Mouse (Mus musculus): ENCODE results near the gene Hmcn2. TPM values are rescaled to one million over a fixed set of nuclear protein-coding genes. Genes with fewer than 3 reads are reported as not detected.

Gene Hmcn2
- polyA plus RNA-seq, 1 experiment from 2014 or later, result 0.18 TPM

- Histone ChIP-seq H3K36me3 (ENCODE audit: control insufficient read depth, insufficient read depth, low read length) (no peaks in the 10 kb centered on the region), H3K9me3 (replicated peaks; ENCODE audit: control insufficient read depth, low read length, poor library complexity, severe bottlenecking) (no peaks in the 10 kb centered on the region), H3K4me2 (ENCODE audit: low read length) (no peak overlapping the region), H3K4me3 (ENCODE audit: low read depth, low read length) (no peak overlapping the region), H3K9ac (ENCODE audit: low read depth, low read length) (no peak overlapping the region), H3K27me3 (ENCODE audit: control insufficient read depth, insufficient read depth, low read depth, low read length) (no peaks in the 10 kb centered on the region; the same call in 1 of the 2 replicates), H3K4me1 (ENCODE audit: control insufficient read depth, insufficient read depth, low read length) (no peaks in the 10 kb centered on the region), H3K27ac (ENCODE audit: low read length) (no peak overlapping the region)
- ATAC-seq, result no peak
- WGBS, result 31% methylated on average over 4 of the region's 4 CpGs
Measured at GRCm38 (mm10) chr2:31382952-31383351, 68.7 kb downstream of the Hmcn2 start.

DNA sequence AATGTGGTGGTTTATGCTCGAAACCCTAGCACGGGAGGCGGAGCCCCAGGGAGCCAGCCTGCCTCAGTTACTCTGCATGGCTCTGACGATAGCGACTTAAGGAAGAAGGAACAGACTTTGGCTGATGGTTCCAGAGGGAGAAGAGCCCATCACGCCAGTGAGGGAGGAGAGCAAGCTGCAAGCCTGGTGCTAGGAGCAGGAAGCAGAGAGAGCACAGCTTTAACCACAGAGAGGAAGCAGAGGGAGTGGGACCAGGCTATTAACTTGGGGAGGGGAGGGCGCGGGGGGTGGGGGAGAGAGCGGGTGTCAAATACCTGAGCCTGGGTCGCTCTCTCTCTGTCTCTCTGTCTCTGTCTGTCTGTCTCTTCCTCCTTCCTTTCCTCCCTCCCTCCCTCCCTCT lies 102.8 kb downstream of the Hmcn2 start:
- 72% methylated on average over 10 of the region's 10 CpGs for WGBS
- no peaks in the 10 kb centered on the region for H3K9me3 ChIP-seq (replicated peaks; ENCODE audit: control insufficient read depth, low read length, poor library complexity, severe bottlenecking)
- ATAC-seq, result no peak

DNA sequence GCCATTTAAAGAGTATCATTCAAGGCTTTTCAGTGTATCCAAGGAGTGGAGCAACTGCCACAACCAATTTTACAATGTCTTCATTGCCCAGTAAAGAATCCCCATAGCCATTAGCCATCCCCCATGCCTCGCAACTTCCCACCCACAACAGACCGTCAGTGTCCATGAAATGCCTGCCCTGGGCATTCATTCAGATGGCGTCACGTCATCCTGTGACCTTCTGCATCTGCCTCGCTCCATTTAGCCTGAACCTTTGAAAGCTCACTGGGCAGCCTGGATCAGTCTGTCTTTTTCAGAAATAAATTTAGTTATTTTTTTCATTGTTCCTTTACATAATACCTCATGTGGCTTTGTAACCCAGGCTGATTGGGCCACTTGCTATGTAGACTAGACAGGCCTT lies 103.8 kb downstream of the Hmcn2 start:
- Histone ChIP-seq H3K9ac (ENCODE audit: low read depth, low read length) (no peak overlapping the region), H3K4me1 (ENCODE audit: control insufficient read depth, insufficient read depth, low read length) (no peaks in the 10 kb centered on the region), H3K4me2 (ENCODE audit: low read length) (no peak overlapping the region), H3K9me3 (replicated peaks; ENCODE audit: control insufficient read depth, low read length, poor library complexity, severe bottlenecking) (no peaks in the 10 kb centered on the region), H3K27ac (ENCODE audit: low read length) (no peak overlapping the region), H3K4me3 (ENCODE audit: low read depth, low read length) (no peak overlapping the region), H3K36me3 (ENCODE audit: control insufficient read depth, insufficient read depth, low read length) (no peaks in the 10 kb centered on the region), H3K27me3 (ENCODE audit: control insufficient read depth, insufficient read depth, low read depth, low read length) (no peaks in the 10 kb centered on the region)
- WGBS, result 71% methylated on average over 5 of the region's 5 CpGs
- no peak for ATAC-seq

More for the DNA sequence above, 102.8 kb downstream of the Hmcn2 start:
- Histone ChIP-seq H3K27ac (ENCODE audit: low read length) (no peak overlapping the region), H3K4me2 (ENCODE audit: low read length) (no peak overlapping the region), H3K27me3 (ENCODE audit: control insufficient read depth, insufficient read depth, low read depth, low read length) (no peaks in the 10 kb centered on the region), H3K9ac (ENCODE audit: low read depth, low read length) (no peak overlapping the region), H3K4me3 (ENCODE audit: low read depth, low read length) (no peak overlapping the region), H3K36me3 (ENCODE audit: control insufficient read depth, insufficient read depth, low read length) (no peaks in the 10 kb centered on the region), H3K4me1 (ENCODE audit: control insufficient read depth, insufficient read depth, low read length) (no peaks in the 10 kb centered on the region)

GRCm38 (mm10) chr2:31418571-31418970 lies 104.4 kb downstream of the Hmcn2 start:
- no peak overlapping the region for H3K4me2 ChIP-seq (ENCODE audit: low read length)
- no peak overlapping the region for H3K4me3 ChIP-seq (ENCODE audit: low read depth, low read length)
- H3K27ac ChIP-seq (ENCODE audit: low read length), result no peak overlapping the region
- no peaks in the 10 kb centered on the region for H3K4me1 ChIP-seq (ENCODE audit: control insufficient read depth, insufficient read depth, low read length)
- no peak overlapping the region for H3K9ac ChIP-seq (ENCODE audit: low read depth, low read length)
- 13% methylated on average over 8 of the region's 8 CpGs for WGBS
- H3K9me3 ChIP-seq (replicated peaks; ENCODE audit: control insufficient read depth, low read length, poor library complexity, severe bottlenecking), result no peaks in the 10 kb centered on the region
- H3K36me3 ChIP-seq (ENCODE audit: control insufficient read depth, insufficient read depth, low read length), result no peaks in the 10 kb centered on the region
- no peaks in the 10 kb centered on the region for H3K27me3 ChIP-seq (ENCODE audit: control insufficient read depth, insufficient read depth, low read depth, low read length)
- ATAC-seq, result peak; percentile 54; the same call in 1 of the 2 replicates

DNA sequence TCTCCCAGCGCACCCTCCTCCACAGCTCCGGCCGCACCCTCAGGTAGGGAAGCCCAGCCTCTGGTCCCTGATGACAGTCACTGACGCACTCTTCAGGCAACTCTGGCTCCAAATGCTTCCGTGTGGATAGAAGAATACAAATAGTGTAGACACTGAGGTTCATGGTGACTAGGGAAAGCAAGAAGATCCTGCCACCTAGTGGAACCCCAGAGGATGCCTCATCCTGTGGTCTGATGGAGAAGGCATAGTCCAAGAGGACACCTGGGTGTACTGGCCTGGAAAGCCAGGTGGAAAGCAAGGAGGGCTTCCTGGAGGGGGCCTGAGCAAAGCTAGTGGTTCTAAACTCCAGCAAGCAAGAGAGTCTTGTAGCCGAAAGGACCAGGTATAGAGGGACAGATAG lies 106.7 kb downstream of the Hmcn2 start:
- 80% methylated on average over 6 of the region's 6 CpGs for WGBS

GRCm38 (mm10) chr2:31422576-31422975 lies 108.4 kb downstream of the Hmcn2 start:
- ATAC-seq, result no peak
- Histone ChIP-seq H3K36me3 (ENCODE audit: control insufficient read depth, insufficient read depth, low read length) (no peaks in the 10 kb centered on the region), H3K4me1 (ENCODE audit: control insufficient read depth, insufficient read depth, low read length) (no peaks in the 10 kb centered on the region), H3K27ac (ENCODE audit: low read length) (no peak overlapping the region), H3K4me2 (ENCODE audit: low read length) (no peak overlapping the region), H3K9me3 (replicated peaks; ENCODE audit: control insufficient read depth, low read length, poor library complexity, severe bottlenecking) (no peaks in the 10 kb centered on the region), H3K4me3 (ENCODE audit: low read depth, low read length) (no peak overlapping the region), H3K27me3 (ENCODE audit: control insufficient read depth, insufficient read depth, low read depth, low read length) (no peaks in the 10 kb centered on the region), H3K9ac (ENCODE audit: low read depth, low read length) (no peak overlapping the region)
- 68% methylated on average over 5 of the region's 6 CpGs for WGBS

More for the DNA sequence above, 106.7 kb downstream of the Hmcn2 start:
- H3K36me3 ChIP-seq (ENCODE audit: control insufficient read depth, insufficient read depth, low read length), result no peaks in the 10 kb centered on the region
- no peak overlapping the region for H3K9ac ChIP-seq (ENCODE audit: low read depth, low read length)
- H3K4me2 ChIP-seq (ENCODE audit: low read length), result no peak overlapping the region
- H3K4me3 ChIP-seq (ENCODE audit: low read depth, low read length), result no peak overlapping the region
- no peak overlapping the region for H3K27ac ChIP-seq (ENCODE audit: low read length)
- H3K9me3 ChIP-seq (replicated peaks; ENCODE audit: control insufficient read depth, low read length, poor library complexity, severe bottlenecking), result no peaks in the 10 kb centered on the region
- no peak for ATAC-seq
- no peaks in the 10 kb centered on the region for H3K27me3 ChIP-seq (ENCODE audit: control insufficient read depth, insufficient read depth, low read depth, low read length)
- no peaks in the 10 kb centered on the region for H3K4me1 ChIP-seq (ENCODE audit: control insufficient read depth, insufficient read depth, low read length)

DNA sequence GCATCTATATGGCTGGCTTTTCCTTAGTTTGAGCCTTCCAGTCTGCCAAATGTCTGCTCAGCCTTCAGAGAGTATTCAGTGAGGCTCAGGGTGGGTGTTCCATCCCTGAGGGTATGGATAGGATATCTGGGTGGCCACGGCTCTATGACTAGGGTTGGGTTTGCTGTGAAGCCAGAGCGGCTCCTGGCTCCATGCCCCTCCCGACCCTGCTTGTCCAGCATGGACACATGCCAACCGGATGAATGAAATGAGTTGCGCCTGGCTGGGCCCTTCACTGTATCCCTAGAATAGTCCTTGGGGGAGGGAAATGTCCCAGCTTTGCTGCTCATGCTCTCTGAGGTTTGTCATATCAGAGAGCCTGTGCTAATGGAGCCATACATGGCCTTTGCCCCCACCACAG lies 117.3 kb downstream of the Hmcn2 start:
- H3K4me3 ChIP-seq (ENCODE audit: low read depth, low read length), result no peak overlapping the region
- no peaks in the 10 kb centered on the region for H3K9me3 ChIP-seq (replicated peaks; ENCODE audit: control insufficient read depth, low read length, poor library complexity, severe bottlenecking)
- 78% methylated on average over 5 of the region's 5 CpGs for WGBS
- no peak overlapping the region for H3K27ac ChIP-seq (ENCODE audit: low read length)
- no peak overlapping the region for H3K4me2 ChIP-seq (ENCODE audit: low read length)
- H3K27me3 ChIP-seq (ENCODE audit: control insufficient read depth, insufficient read depth, low read depth, low read length), result no peaks in the 10 kb centered on the region
- H3K36me3 ChIP-seq (ENCODE audit: control insufficient read depth, insufficient read depth, low read length), result no peaks in the 10 kb centered on the region
- H3K9ac ChIP-seq (ENCODE audit: low read depth, low read length), result no peak overlapping the region
- ATAC-seq, result no peak
- no peaks in the 10 kb centered on the region for H3K4me1 ChIP-seq (ENCODE audit: control insufficient read depth, insufficient read depth, low read length)

- no peak for ATAC-seq
- WGBS, result 84% methylated on average over 10 of the region's 10 CpGs
- Histone ChIP-seq H3K4me2 (ENCODE audit: low read length) (no peak overlapping the region), H3K4me1 (ENCODE audit: control insufficient read depth, insufficient read depth, low read length) (no peaks in the 10 kb centered on the region), H3K9me3 (replicated peaks; ENCODE audit: control insufficient read depth, low read length, poor library complexity, severe bottlenecking) (no peaks in the 10 kb centered on the region), H3K27ac (ENCODE audit: low read length) (no peak overlapping the region), H3K36me3 (ENCODE audit: control insufficient read depth, insufficient read depth, low read length) (no peaks in the 10 kb centered on the region), H3K27me3 (ENCODE audit: control insufficient read depth, insufficient read depth, low read depth, low read length) (no peaks in the 10 kb centered on the region), H3K9ac (ENCODE audit: low read depth, low read length) (no peak overlapping the region), H3K4me3 (ENCODE audit: low read depth, low read length) (no peak overlapping the region)
Measured at GRCm38 (mm10) chr2:31434746-31435145, 120.5 kb downstream of the Hmcn2 start.

DNA sequence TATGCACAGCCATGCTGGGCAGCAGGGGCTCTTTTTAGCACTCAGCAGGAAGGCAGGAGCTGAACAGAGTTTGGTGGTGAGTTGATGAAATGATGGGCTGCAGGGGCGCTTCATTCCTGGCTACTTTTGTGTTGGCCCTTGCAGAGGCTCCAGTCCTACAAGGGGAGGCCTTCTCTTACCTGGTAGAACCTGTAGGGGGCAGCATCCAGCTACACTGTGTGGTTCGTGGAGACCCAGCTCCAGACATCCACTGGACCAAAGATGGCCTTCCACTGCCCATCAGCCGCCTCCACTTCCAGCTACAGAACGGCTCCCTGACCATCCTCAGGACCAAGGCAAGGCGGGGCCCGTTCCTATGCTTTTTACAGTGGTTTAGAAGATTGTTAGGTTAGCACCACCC lies 121.4 kb downstream of the Hmcn2 start:
- no peaks in the 10 kb centered on the region for H3K36me3 ChIP-seq (ENCODE audit: control insufficient read depth, insufficient read depth, low read length)
- ATAC-seq, result no peak
- no peaks in the 10 kb centered on the region for H3K9me3 ChIP-seq (replicated peaks; ENCODE audit: control insufficient read depth, low read length, poor library complexity, severe bottlenecking)
- no peak overlapping the region for H3K27ac ChIP-seq (ENCODE audit: low read length)
- no peaks in the 10 kb centered on the region for H3K27me3 ChIP-seq (ENCODE audit: control insufficient read depth, insufficient read depth, low read depth, low read length)
- H3K4me3 ChIP-seq (ENCODE audit: low read depth, low read length), result no peak overlapping the region
- no peaks in the 10 kb centered on the region for H3K4me1 ChIP-seq (ENCODE audit: control insufficient read depth, insufficient read depth, low read length)
- no peak overlapping the region for H3K9ac ChIP-seq (ENCODE audit: low read depth, low read length)
- no peak overlapping the region for H3K4me2 ChIP-seq (ENCODE audit: low read length)
- 33% methylated on average over 6 of the region's 6 CpGs for WGBS
